Mouse (Mus musculus) liver, postnatal 0 days (tissue): ENCODE results near the gene Vac14.

ENCODE experiments used
- CTCF ChIP-seq: sonication (generic); IDR thresholded peaks from 2 replicates; pipeline ENCODE4 v1.5.1; 2016; ENCODE audit warnings: antibody characterized with exemption, low read depth
- EP300 ChIP-seq: IDR thresholded peaks from 2 replicates; pipeline ENCODE4 v1.6.1; 2016; ENCODE audit warnings: antibody characterized with exemption, low read depth, mild to moderate bottlenecking

DNA sequence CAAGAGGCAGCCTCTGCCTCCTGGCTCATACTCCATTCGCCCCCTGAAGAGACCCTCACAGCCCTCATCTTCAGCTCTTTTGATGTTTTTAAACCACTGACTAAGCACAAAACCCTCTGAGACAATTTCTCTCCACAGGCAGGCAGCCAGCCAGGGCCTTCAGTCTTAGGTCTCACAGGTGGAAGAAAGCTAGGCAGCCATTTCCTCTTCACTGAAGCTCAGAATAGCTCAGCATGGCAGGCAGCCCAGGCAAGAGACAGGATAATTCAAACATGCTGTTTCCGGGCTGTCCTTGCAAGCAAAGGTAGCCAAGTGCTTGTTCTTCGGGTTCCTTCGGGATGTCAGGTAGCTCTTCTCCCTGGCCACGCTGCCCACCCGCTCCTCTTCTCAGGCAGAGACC lies 52.9 kb downstream of the Vac14 start:
- TF ChIP-seq CTCF (no peak), EP300 (no peak)
